Mouse (Mus musculus): ENCODE results near the gene Mfsd12. TPM values are rescaled to one million over a fixed set of nuclear protein-coding genes. Genes with fewer than 3 reads are reported as not detected.

Gene Mfsd12
- total RNA-seq, 1 experiment from 2014 or later: 15.2 TPM

DNA sequence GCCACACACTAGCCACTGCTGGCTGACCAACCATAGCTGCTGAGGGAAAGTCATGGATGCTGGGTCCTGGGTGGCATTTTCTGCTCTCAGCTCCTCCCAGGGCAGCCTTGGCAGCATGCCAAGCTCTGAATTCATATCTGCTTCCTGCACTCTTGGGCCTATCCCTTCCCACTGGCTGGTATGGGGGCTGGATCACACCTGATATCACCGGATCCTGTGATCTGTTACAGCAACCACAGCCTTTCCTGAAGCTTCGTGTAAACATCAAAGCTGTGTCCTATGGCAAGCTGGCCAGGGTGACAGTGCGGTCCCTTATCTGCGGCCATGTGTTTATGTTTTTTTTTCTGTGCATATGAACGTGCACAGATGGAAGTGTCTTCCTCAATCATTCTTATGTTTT lies 24.7 kb downstream of the Mfsd12 start:
- DNase-seq: no peak

DNA sequence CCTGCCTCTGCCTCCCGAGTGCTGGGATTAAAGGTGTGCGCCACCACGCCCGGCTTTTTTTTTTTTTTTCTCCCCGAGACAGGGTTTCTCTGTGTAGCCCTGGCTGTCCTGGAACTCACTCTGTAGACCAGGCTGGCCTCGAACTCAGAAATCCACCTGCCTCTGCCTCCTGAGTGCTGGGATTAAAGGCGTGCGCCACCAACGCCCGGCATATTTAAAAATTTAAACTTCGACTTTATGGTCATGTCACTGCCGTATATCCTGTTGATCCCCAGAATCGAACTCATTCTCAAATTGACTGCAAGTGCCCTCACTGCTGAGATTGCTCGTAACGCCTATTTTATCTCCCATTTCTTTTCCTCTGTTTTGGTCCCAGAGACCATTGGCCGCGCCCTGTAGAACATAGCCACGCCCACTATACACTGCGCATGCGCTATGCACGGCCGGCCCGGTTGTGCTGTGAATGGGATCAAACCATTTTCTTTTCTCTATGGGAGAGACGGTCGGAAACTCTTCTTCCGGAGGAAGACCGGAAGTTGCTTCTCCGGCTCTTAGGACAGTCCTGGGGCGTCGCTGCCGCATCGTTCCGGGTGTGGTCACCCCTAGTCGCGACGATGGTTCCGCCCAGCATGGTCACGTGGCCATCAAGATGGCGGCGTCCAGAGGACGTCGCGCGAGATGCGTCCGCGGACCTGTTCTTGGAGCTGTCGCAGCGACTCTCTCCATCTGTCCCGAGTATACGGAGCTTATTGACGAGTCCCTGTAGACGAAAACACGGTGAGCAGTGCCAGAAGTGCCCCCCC lies 26.7 kb downstream of the Mfsd12 start, which contains the start of the genes Dohh and Gm48551:
Gene Dohh, plus strand, starts transcription at position 627 of the 803 bp plus-strand sequence.
Gene Gm48551, plus strand, starts transcription at position 665 of the 803 bp plus-strand sequence.
- peak; percentile 99 for DNase-seq

DNA sequence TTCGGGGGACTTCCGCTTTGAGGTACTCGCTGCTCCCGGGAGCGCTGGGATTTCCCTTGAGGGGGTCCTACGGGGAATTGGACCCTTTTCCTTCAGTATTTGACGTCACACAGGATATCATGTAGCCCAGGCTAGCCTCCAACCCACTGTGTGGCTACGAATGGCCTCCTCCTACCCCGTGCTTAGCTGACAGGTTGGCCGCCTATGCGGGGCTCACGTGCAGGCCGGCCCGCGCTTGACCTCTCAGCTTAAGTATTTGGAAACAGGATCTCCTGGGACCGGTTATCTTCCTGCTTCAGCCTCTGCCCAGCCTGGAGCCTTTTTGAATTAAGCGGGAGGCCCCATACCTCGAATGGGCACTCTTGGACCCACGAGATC lies 27.3 kb downstream of the Mfsd12 start:
- DNase-seq: no peak

DNA sequence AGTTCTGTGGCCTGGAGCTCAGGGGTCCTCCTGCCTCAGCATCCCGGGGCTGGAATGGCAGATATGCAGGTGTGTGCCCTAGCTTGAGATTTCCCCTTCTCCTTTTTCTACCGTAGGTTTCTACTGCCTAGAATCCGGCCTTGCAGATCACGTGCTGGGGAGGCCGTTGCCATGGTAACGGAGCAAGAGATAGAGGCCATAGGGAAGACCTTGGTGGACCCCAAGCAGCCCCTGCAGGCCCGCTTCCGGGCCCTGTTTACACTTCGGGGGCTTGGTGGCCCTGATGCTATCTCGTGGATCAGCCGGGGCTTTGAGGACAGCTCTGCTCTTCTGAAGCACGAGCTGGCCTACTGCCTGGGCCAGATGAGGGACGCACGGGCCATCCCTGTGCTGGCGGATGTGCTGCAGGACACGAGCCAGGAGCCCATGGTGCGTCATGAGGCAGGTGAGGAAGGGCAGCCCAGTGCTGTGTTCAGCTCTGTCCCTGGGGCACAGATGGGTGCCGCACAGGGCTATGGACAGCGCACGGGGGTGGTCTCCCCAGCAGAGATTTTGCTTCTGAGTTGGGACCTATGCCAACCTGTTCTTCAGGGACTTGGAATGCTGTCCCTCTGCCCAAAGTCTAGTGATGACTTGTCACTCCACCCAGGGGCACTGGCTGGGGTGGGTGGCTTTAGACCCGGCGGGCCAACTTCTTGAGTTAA lies 28.5 kb downstream of the Mfsd12 start:
- DNase-seq: no peak

DNA sequence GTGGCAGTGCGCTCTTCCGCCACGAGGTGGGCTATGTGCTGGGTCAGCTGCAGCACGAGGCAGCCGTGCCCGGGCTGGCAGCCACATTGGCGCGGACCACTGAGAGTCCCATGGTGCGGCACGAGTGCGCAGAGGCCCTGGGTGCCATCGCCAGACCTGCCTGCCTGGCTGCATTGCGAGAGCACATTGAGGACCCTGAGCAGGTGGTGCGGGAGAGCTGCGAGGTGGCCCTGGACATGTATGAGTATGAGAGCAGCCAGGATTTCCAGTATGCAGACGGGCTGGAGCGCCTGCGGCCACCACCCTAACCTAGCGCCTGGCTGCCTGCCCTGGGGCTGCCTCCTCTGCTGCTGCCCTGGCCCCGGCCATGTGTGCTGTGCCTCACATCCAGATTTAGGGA lies 30.4 kb downstream of the Mfsd12 start:
- DNase-seq: no peak

DNA sequence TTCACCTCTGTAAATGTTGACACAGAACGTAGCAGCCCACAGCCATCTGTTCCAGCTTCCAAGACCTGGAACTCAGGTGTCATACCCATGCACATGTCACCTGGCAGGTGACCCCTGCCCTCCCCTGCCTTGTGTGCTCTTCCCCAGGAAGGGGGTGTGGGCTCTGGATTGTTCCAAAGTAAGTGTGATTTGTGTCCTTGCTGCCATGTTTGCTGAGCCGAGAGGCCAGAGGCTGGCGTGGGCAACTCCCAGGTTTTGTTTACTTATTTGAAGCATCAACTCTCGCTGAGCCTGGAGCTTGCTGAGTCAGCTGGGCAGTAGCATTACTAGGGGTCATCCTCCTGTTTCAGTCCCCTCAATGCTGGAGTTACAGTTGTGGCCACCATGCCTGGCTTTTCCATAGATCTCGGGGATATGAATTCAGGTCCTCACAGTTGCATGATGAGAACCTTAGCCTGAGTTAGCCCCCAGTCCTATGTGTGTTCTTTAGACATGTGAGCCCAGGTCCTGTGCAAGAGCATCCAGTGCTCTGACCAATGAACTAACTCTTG lies 31.3 kb downstream of the Mfsd12 start, which contains the start of gene Gm48552:
Gene Gm48552, plus strand, starts transcription at position 501 of the 551 bp plus-strand sequence.
- no peak for DNase-seq

DNA sequence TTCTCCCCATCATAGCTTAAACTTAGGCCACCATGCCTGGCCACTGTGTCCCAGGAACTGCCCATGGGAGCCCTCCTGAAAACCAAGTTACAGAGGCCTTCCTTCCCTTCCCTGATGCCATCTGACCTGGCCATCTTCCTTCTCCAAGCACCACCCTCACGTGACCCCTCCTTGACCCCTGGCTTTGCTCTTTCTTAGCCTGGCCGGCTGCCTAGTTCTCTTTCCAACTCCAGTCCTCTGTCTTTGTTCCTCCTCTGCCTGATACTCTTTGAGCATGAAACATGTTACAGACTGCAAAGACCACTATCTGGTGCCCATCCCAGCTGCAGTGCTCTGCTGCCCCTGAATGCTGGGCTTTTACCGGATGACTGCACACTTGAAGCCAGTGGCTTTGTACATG lies 32.1 kb downstream of the Mfsd12 start:
- peak; percentile 78 for DNase-seq

DNA sequence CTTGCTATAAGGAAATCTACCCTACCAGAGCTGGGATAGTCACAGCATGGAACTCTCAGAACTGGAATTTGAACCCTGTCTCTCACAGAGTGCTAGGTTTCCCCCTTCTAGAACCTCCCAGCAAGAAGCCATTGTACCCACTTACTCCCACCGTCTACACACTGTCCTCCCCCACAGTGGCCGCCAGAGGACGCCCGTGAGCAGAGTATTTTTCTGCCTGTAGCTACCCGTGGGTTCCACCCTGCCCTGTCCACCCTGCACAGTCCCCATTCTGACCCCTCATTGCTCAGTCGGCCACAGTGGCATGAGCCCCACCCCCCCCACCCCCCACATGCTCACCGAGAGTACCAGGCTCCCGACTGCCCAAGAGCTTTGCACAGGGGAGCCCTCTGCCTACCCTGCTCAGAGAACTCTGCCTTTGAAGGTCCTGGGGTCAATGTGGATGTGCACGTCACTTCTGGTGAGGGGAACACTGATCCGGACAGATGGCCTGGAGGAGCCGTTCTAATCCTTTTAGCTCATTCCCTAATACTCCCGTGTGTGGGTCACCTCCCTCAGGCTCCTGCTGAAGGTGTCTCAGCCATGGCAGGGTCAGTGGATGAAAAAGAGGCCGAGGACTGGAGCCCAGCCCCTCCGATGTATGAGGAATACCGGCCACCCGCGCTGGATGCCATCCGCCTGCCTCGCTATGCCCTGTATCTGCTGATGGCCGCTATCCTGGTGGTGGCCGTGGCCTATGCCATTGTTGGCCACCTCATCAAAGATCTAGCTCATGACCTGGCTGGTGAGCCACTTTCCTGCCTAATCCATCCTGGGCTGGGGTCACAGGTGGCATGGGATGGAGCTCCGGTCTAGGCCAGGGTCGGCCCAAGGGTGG lies 32.7 kb downstream of the Mfsd12 start:
- DNase-seq: peak; percentile 89

- DNase-seq: peak; percentile 45
Measured at GRCm38 (mm10) chr10:81390678-81390965, 33.3 kb downstream of the Mfsd12 start.

- DNase-seq: no peak
Measured at GRCm38 (mm10) chr10:81392270-81392669, 35.0 kb downstream of the Mfsd12 start.

DNA sequence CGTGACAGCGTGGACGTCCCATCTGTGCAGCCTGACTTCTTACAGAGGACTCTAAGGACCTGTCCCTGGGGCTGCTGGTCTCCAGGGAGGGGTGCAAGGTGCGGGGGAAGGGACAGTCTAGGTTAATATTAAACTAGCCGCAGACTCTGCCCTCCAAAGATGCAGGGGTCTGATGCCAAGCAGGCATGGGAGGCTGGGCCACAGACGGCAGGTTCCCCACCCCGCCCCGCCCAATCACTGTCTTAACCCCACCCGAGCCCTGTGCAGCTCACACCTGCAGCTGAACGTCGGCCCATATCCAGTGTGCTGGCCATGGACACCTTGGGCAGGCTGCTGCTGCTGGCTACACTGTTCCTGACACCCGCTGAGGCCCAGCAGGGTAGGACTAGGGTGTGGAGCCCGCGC lies 35.5 kb downstream of the Mfsd12 start, which contains the start of gene Smim24:
Gene Smim24, plus strand, starts transcription at position 271 of the 405 bp plus-strand sequence.
- no peak for DNase-seq

- DNase-seq: peak; percentile 38
Measured at GRCm38 (mm10) chr10:81393456-81394063, 36.3 kb downstream of the Mfsd12 start.

GRCm38 (mm10) chr10:81395127-81395526 lies 37.8 kb downstream of the Mfsd12 start:
- peak; percentile 79 for DNase-seq

DNA sequence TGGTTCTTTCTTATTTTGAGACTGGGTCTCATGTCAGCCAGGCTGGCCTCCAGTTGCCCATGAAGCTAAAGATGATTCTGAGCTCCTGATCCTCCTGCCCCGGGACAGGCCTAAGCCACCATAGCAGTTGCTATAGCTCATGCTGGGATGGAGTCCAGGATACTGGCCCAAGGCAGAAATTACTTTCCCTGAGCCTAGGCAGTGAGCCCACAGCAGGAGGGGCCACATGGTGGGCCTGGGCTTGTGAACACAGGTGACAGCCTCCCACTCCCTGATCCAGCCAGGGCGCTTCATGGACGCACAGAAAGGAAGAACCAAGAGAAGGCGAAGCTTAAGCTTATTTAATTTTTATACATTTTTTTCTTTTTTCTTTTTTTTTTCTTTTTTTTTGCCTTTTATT lies 38.6 kb downstream of the Mfsd12 start:
- no peak for DNase-seq

DNA sequence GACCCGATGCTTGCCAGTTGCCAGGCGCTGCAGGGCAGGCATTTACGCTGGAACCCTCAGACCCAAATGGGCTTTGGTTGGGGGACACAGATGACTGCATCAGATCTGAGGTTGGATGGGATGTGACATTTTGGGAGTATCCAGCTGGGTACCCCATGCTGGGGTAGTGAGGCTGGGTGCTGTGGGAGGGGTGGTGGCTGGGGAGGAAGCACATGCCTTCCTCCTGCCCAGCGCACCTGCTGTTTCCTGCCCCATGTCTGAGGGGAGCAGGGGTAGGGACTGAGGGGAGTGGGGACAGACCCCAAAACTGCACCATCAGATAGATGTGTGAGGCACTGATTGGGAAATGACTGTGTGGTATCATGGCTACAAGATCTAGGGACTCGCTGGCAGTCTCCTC lies 39.5 kb downstream of the Mfsd12 start:
- DNase-seq: no peak

GRCm38 (mm10) chr10:81399296-81399695 lies 42.0 kb downstream of the Mfsd12 start:
- DNase-seq: no peak

- DNase-seq: no peak
Measured at GRCm38 (mm10) chr10:81399798-81400308, 42.6 kb downstream of the Mfsd12 start.

DNA sequence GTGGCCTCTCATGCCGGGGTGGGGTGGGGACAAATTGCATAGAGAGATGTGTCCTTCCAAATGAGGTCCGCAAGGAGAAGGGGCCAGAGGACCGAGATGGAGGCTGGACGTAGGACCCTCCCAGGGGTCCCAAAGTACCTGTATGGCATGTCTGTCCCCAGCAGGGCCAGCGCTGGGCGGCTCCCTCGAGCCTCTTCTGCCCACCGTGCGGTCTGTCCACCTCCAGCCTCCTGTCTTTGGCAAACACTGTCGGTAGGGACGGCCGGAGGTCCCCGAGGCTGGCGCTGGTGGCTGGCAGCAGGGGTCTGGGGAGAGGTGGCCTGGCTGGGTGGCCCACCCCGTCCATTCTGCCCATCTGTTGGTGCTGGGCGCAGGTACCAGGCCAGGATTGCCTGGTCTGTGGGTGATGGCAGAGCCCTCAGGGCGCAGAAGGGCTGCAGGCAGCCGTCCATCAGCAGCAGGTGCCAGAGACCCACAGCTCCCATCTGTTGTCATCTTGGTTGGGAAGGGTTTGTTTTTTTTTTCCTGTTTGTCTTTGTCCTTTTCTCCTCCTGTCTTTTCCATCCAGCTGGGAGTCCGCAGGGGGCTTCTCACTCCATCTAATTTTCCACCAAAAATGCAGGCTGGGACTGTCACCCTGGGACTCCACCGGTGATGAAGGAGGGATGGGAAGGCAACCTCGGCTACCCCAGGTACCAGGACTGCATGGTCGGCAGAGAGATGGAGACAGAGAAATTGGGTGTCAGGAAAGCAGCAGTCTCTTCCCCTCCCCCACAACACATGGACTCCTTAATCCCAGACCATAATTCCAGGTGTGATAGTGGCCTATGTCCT lies 43.3 kb downstream of the Mfsd12 start:
- no peak for DNase-seq

DNA sequence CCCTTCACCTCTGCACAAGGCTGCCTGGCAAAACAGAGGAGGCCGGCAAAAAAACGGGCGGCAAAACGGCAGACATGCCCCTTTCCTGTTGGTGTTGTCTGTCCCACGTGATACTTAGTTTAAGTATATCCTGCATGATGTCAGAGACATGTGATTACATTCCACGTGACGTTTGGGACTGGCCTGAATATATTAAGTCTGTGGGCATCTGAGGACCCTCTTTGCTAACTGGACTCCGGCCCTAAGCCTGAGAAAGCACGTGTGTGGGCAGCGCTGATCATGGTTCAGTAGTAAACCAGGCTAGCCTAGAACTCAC lies 43.9 kb downstream of the Mfsd12 start:
- no peak for DNase-seq

DNA sequence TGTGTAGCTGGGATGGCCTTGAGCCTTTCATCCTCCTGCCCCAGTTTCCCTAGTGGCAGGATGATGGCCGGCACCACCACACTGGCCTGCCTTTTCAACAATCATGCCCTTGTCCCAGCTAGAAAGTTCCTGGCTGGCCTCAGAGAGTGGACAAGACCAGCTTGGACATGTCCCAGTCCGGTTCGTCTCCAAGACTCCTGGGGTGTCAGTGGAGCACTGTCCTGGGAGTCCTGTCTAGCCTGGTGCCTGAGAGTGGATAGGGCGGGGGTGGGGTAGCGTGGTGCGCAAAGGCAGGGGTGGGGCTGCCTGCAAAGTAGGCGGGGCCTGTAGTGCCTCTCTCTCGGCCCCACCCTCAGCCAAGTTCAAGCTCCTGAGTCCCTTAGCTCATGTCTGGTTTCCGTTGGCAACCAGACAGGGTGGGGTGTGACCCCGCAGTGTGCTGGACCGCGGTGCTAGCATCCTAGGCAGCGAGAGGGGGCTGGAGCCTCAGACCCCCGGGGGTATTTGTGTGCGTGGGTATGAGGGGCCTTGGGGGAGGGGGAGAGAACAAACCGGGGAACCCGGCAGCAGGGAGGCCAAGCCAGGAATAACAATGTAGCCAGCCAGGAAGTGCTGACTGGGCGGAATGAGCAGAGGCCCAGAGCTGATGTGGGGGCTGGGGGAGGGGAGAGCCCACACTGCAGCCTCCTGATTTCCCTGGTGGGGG lies 44.4 kb downstream of the Mfsd12 start:
- DNase-seq: peak; percentile 74

Measured in adrenal gland, postnatal 14 days (tissue).